Mouse (Mus musculus): ENCODE data around the gene Hist1h4m. TPM values are rescaled to one million over a fixed set of nuclear protein-coding genes. Genes with fewer than 3 reads are reported as not detected.

Gene Hist1h4m
- polyA plus RNA-seq (2017; shearing (Covaris generic)): 42.3 TPM

DNA sequence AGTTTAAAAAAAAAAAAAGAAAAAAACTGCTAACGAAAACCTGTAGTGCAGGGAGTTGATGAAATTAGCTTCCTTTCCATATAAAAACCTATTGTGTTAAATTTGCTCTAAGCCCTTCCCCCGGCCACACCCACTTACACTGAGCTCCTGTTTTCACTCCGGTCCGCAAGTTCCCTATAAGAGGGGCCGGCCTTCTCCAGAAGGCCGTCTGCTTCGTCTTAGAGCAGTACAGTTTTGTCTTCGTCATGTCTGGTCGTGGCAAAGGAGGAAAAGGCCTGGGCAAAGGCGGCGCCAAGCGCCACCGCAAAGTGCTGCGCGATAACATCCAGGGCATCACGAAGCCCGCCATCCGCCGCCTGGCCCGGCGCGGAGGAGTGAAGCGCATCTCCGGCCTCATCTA lies at the start of gene Hist1h4m:
Gene Hist1h4m, plus strand, starts transcription at position 208 of the 400 bp plus-strand sequence.

DNA sequence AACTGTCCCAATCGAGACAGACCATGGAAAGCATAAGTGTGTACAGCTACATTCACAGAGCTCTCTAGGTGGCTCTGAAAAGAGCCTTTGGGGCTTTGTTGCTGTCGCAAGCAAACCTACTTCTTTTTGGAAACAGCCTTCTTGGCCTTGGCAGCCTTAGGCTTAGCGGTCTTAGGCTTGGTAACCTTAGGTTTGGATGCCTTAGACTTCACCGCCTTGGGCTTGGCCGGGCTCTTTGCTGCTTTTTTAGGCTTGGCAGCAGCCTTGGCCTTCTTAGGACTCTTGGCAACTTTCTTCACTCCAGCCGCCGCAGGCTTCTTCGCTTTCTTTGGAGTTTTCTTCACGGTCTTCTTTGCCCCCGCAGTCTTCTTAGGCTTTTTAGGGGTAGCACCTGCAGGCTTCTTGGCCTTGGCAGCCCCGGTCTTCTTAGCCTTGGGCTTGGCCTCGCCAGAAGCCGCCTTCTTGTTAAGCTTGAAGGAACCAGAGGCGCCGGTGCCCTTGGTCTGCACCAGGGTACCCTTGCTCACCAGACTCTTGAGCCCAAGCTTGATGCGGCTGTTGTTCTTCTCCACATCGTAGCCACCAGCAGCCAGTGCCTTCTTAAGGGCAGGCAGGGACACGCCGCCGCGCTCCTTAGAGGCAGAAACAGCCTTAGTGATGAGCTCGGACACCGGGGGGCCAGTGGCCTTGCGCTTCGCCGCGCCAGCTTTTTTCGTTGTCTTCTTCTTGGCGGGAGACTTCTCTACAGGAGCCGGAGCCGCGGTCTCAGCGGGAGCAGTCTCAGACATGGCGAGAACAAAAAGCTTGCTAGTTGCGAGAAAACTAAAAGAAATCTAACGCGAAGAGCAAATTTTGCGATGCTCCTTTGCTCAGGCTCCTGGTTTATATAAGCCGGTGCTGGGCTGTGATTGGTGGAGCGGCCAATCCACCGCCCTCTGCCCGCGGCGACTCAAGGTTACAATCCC lies 31.5 kb upstream of the Hist1h4m start, which contains the start of gene Hist1h1b:
Gene Hist1h1b, minus strand, starts transcription at position 859 of the 965 bp plus-strand sequence.

DNA sequence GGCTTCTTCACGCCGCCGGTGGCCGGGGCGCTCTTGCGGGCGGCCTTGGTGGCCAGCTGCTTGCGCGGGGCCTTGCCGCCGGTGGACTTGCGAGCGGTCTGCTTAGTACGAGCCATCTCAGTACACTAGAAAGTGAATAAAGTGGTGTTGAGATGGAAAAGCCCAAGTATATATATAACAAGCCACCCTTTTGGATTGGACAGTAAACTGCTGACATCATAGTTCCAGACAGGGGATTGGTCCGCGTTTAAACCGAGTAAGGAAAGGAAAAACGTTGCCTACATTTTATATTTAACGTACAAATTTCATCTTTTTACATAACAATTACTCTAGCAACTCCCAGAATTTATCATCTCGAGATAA lies 28.3 kb upstream of the Hist1h4m start, which contains the start of gene Hist1h3i:
Gene Hist1h3i, minus strand, starts transcription at position 116 of the 363 bp plus-strand sequence.

DNA sequence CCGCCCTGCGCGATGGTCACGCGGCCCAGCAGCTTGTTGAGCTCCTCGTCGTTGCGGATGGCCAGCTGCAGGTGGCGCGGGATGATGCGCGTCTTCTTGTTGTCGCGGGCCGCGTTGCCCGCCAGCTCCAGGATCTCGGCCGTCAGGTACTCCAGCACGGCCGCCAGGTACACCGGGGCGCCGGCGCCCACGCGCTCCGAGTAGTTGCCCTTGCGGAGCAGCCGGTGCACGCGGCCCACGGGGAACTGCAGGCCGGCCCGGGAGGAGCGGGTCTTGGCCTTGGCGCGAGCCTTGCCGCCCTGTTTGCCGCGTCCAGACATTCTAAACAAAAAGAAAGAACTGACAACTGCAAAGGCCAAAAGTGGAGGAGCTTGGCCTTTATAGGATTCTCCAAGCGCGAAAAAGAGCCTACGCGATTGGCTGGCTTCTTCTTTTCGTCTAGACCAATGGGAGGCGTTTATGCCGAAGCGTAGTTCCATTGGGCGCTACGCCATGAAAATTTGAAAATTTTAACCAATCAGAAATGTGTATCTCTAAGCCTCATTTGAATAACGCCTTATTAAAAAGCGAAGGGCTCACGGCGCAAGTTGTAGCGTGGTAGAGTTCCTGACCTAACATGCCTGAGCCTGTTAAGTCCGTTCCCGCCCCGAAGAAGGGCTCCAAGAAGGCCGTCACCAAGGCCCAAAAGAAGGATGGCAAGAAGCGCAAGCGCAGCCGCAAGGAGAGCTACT lies 24.5 kb upstream of the Hist1h4m start, which contains the start of the genes Hist1h2an and Hist1h2bp:
Gene Hist1h2an, minus strand, starts transcription at position 320 of the 731 bp plus-strand sequence.
Gene Hist1h2bp, plus strand, starts transcription at position 563 of the 731 bp plus-strand sequence.

DNA sequence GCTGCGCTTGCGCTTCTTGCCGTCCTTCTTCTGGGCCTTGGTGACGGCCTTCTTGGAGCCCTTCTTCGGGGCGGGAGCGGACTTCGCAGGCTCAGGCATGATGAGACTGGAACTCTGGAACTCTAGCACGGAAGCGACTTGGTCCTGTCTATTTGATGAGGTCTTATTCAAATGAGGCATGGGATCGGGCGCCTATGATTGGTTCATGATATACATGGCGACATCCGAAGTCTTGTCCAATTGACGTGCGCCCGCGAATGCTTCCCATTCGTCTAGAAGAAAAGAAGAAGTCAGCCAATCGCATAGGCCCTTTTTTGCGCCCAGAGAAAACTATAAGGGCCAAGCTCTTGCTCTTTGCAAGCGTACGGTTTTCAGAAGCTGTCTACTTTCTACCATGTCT lies 1.5 kb upstream of the Hist1h4m start, which contains the start of the genes Hist1h2bq and Hist1h2ao:
Gene Hist1h2bq, minus strand, starts transcription at position 125 of the 400 bp plus-strand sequence.
Gene Hist1h2ao, plus strand, starts transcription at position 393 of the 400 bp plus-strand sequence.

DNA sequence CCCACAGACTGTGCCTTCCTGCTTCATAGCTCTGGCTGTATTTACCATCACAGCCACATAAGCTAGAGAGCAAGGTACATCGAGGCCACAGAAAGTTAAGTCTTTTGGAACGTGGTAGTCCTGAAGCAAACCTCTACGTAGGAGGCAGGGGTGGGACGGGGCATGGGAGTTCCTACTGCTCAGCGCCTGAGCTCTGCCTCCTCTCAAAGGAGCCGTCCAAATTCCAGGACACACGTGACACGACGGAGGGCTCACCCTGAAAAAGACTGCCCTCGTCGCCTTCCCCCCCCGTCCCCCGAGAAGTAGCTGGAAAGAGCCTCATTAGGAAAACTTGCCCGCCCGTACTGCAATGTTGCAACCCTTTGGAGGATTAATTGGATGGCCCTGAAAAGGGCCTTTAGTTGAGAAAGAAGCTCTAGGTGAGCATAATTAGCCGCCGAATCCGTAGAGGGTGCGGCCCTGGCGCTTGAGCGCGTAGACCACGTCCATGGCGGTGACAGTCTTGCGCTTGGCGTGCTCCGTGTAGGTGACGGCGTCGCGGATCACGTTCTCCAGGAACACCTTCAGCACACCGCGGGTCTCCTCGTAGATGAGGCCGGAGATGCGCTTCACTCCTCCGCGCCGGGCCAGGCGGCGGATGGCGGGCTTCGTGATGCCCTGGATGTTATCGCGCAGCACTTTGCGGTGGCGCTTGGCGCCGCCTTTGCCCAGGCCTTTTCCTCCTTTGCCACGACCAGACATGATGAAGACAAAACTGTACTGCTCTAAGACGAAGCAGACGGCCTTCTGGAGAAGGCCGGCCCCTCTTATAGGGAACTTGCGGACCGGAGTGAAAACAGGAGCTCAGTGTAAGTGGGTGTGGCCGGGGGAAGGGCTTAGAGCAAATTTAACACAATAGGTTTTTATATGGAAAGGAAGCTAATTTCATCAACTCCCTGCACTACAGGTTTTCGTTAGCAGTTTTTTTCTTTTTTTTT lies 20.2 kb downstream of the Hist1h4m start, which contains the start of gene Hist1h4n:
Gene Hist1h4n, minus strand, starts transcription at position 779 of the 977 bp plus-strand sequence.

DNA sequence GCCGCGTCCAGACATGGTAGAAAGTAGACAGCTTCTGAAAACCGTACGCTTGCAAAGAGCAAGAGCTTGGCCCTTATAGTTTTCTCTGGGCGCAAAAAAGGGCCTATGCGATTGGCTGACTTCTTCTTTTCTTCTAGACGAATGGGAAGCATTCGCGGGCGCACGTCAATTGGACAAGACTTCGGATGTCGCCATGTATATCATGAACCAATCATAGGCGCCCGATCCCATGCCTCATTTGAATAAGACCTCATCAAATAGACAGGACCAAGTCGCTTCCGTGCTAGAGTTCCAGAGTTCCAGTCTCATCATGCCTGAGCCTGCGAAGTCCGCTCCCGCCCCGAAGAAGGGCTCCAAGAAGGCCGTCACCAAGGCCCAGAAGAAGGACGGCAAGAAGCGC lies 21.9 kb downstream of the Hist1h4m start, which contains the start of the genes Hist1h2ap and Hist1h2br:
Gene Hist1h2ap, minus strand, starts transcription at position 47 of the 400 bp plus-strand sequence.
Gene Hist1h2br, plus strand, starts transcription at position 283 of the 400 bp plus-strand sequence.

Other genes starting within 250 kb of the Hist1h4m start
- not detected for gene Olfr1364, start 230.0 kb upstream of the Hist1h4m start, polyA plus RNA-seq (2017; shearing (Covaris generic))
- gene Olfr1362, start 197.7 kb upstream of the Hist1h4m start, polyA plus RNA-seq (2017; shearing (Covaris generic)): not detected
- not detected for gene Olfr11, start 169.2 kb upstream of the Hist1h4m start, polyA plus RNA-seq (2017; shearing (Covaris generic))
- gene Olfr1361, start 148.4 kb upstream of the Hist1h4m start, polyA plus RNA-seq (2017; shearing (Covaris generic)): not detected
- not detected for gene Olfr1360, start 134.3 kb upstream of the Hist1h4m start, polyA plus RNA-seq (2017; shearing (Covaris generic))
- gene Olfr1359, start 113.6 kb upstream of the Hist1h4m start, polyA plus RNA-seq (2017; shearing (Covaris generic)): not detected
- gene Hist1h2bl, start 95.6 kb upstream of the Hist1h4m start, polyA plus RNA-seq (2017; shearing (Covaris generic)): not detected
- gene Hist1h2ai, start 95.3 kb upstream of the Hist1h4m start, polyA plus RNA-seq (2017; shearing (Covaris generic)): not detected
- not detected for gene Hist1h3h, start 94.1 kb upstream of the Hist1h4m start, polyA plus RNA-seq (2017; shearing (Covaris generic))
- 0.82 TPM for gene Hist1h2bm, start 89.7 kb upstream of the Hist1h4m start, polyA plus RNA-seq (2017; shearing (Covaris generic))
- not detected for gene Hist1h4j, start 76.7 kb upstream of the Hist1h4m start, polyA plus RNA-seq (2017; shearing (Covaris generic))
- gene Hist1h4k, start 61.2 kb upstream of the Hist1h4m start, polyA plus RNA-seq (2017; shearing (Covaris generic)): 22.8 TPM
- gene Hist1h2ak, start 57.9 kb upstream of the Hist1h4m start, polyA plus RNA-seq (2017; shearing (Covaris generic)): 3.0 TPM
- 2.1 TPM for gene Hist1h2bn, start 57.6 kb upstream of the Hist1h4m start, polyA plus RNA-seq (2017; shearing (Covaris generic))
- 4.3 TPM for gene Hist1h1b, start 31.1 kb upstream of the Hist1h4m start, polyA plus RNA-seq (2017; shearing (Covaris generic))
- 1.6 TPM for gene Hist1h3i, start 28.4 kb upstream of the Hist1h4m start, polyA plus RNA-seq (2017; shearing (Covaris generic))
- not detected for gene Hist1h2an, start 24.5 kb upstream of the Hist1h4m start, polyA plus RNA-seq (2017; shearing (Covaris generic))
- not detected for gene Hist1h2bp, start 24.3 kb upstream of the Hist1h4m start, polyA plus RNA-seq (2017; shearing (Covaris generic))
- 6.5 TPM for gene Hist1h2bq, start 1.5 kb upstream of the Hist1h4m start, polyA plus RNA-seq (2017; shearing (Covaris generic))
- gene Hist1h2ao, start 1.3 kb upstream of the Hist1h4m start, polyA plus RNA-seq (2017; shearing (Covaris generic)): not detected
- gene Hist1h4n, start 20.4 kb downstream of the Hist1h4m start, polyA plus RNA-seq (2017; shearing (Covaris generic)): 3.8 TPM
- gene Hist1h2ap, start 21.8 kb downstream of the Hist1h4m start, polyA plus RNA-seq (2017; shearing (Covaris generic)): 104 TPM
- 6.7 TPM for gene Hist1h2br, start 22.0 kb downstream of the Hist1h4m start, polyA plus RNA-seq (2017; shearing (Covaris generic))
- gene Zfp184, start 133.3 kb downstream of the Hist1h4m start, polyA plus RNA-seq (2017; shearing (Covaris generic)): 0.24 TPM
- not detected for gene Pom121l2, start 169.4 kb downstream of the Hist1h4m start, polyA plus RNA-seq (2017; shearing (Covaris generic))
- 0.20 TPM for gene Prss16, start 198.0 kb downstream of the Hist1h4m start, polyA plus RNA-seq (2017; shearing (Covaris generic))
- not detected for gene Hist1h2ah, start 223.8 kb downstream of the Hist1h4m start, polyA plus RNA-seq (2017; shearing (Covaris generic))
- not detected for gene Hist1h2bk, start 224.1 kb downstream of the Hist1h4m start, polyA plus RNA-seq (2017; shearing (Covaris generic))
- gene Hist1h4i, start 229.6 kb downstream of the Hist1h4m start, polyA plus RNA-seq (2017; shearing (Covaris generic)): 12.9 TPM
- 2.4 TPM for gene Hist1h2ag, start 231.2 kb downstream of the Hist1h4m start, polyA plus RNA-seq (2017; shearing (Covaris generic))
- gene Hist1h2bj, start 231.5 kb downstream of the Hist1h4m start, polyA plus RNA-seq (2017; shearing (Covaris generic)): 3.9 TPM